ENCODE assay signal across 15 mouse cellular contexts in the genomic region with DNA sequence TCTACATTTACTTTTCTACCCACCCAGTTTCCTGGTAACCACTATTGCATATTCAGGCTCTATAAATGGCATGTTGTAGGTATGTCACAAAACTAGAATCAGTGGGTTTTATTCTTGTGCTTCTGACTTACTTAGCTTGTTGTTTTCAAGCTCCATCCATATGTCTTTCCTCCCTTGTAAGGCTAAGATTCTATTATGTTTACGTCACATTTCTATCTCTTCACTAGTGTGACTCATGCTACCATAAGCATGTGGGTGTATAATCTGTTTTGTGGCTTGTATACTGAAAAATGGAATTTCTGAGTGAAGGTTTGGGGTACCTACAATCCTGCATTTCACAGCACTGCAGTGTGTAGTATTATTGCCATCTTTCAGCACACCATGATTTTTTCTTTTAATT.
"Had no signal": no experiment of that assay in that cellular context is flagged by ENCODE, and none has a peak within 500 bp of the region (broad histone marks: within the 10 kb centered on the region; RNA-seq: fewer than 3 reads in every experiment).

No protein-coding gene starts in this region.

- ATAC-seq: hindbrain, postnatal 0 days; intestine, embryonic 16.5 days; liver, postnatal 0 days had no signal

- DNase-seq: gastrocnemius, postnatal 14 days; gastrocnemius, postnatal 36 days; heart, adult 2 months; heart, postnatal 14 days; heart, postnatal 36 days; kidney, adult 18-20 months; kidney, adult 8-10 months; kidney, postnatal 10 days; kidney, postnatal 25 days; kidney, postnatal 4 days; liver; liver, embryonic 13.5 days; liver, postnatal 0 days had no signal
